Mouse (Mus musculus): Measurements from ENCODE around the gene Gpr141.

DNA sequence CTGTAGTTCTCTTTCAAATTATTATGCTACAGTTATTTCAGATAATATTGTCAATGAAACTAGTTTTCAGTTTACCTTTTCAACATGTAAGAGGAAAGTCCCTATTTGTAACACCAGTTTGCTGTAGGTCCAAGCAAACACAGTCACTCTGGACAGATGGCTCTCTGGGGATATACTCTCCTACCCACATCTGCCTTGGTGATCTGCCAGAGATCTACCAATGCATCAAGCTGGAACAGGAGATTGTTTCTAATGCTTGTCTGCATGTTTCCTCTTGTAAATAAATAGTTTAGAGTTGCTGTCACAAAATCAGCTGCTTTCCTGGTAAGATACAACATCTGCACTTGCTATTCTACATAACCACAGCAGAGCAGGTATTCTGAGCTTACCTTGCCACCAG is 40.2 kb upstream of the Gpr141 start:
- TF ChIP-seq CTCF (IDR thresholded peaks at IDR 0.05; ENCODE audit: borderline replicate concordance, insufficient read depth, low read length) (no peak), POLR2A (IDR thresholded peaks at IDR 0.05; ENCODE audit: low read depth, low read length) (no peak)
